Mouse (Mus musculus): ENCODE data around the gene Fam110c.

- TF ChIP-seq CTCF (IDR thresholded peaks at IDR 0.05; ENCODE audit: low read depth), result no peak
- no peak for TF ChIP-seq EP300 (IDR thresholded peaks at IDR 0.05; ENCODE audit: low read depth)
These were observed 49.4 kb downstream of the Fam110c start for GRCm38 (mm10) chr12:31122892-31123622.

Data from liver, embryonic 14.5 days (tissue).